Mouse (Mus musculus): ENCODE measurements around the gene Zfp663. TPM values are rescaled to one million over a fixed set of nuclear protein-coding genes. Genes with fewer than 3 reads are reported as not detected.

Zfp663 gene
- polyA plus RNA-seq, 1 experiment from 2014 or later, result 0.69 TPM

DNA sequence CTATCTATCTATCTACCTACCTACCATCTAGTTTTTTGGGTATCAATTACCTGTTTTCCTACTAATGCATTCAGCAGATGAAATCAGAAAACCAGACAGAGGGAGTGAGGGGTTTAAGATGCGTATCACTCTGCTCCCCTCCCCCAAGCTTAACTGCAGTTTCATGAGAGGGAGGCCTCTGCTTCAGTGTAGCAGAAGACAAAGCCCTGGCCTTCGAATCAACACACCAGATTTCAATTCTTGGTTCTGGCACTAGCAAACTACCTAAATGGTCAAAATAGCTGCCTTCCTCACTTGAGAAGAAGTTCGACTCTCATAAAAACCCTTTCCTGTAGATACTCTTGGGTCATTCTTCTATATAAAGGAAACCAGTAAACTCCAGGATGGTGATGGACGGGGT is 18.8 kb upstream of the Zfp663 start:
- peaks cover 12% of the 10 kb centered on the region for H3K4me1 ChIP-seq (ENCODE audit: control insufficient read depth, insufficient read depth, low read length)
- H3K36me3 ChIP-seq (ENCODE audit: control insufficient read depth, insufficient read depth, low read length), result peaks cover 39% of the 10 kb centered on the region
- peak overlapping the region; percentile 94 for H3K9ac ChIP-seq (ENCODE audit: low read depth, low read length)
- H3K27ac ChIP-seq (ENCODE audit: low read depth, low read length), result peak overlapping the region; percentile 89
- H3K4me3 ChIP-seq (ENCODE audit: low read depth, low read length), result peak overlapping the region; percentile 76
- no peak for ATAC-seq (replicated peaks; ENCODE audit: insufficient number of reproducible peaks, low FRiP score, low TSS enrichment)
- WGBS (ENCODE audit: insufficient replicate concordance), result 22% methylated on average over 4 of the region's 4 CpGs
- peak overlapping the region; percentile 78 for H3K4me2 ChIP-seq
- no peaks in the 10 kb centered on the region for H3K27me3 ChIP-seq (ENCODE audit: control insufficient read depth, insufficient read depth, low read length)
- no peaks in the 10 kb centered on the region for H3K9me3 ChIP-seq (replicated peaks; ENCODE audit: control insufficient read depth, low read length)

DNA sequence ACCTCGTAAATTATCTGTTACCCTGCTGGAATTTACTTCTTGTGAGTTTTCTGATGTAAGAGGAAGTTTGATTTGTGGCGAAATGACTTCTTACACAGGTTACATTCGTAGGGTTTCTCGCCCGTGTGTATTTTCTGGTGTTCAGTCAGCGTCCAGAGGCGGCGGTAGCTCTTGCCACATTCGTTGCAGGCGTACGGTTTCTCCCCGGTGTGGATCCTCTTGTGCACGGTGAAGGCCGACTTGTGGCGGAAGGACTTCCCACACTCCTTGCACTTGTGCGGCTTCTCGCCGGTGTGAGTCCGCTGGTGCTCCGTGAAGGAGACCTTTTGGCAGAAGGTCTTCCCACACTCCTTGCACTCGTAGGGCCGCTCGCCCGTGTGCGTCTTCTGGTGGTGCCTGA is 11.5 kb upstream of the Zfp663 start:
- no peak for ATAC-seq (replicated peaks; ENCODE audit: insufficient number of reproducible peaks, low FRiP score, low TSS enrichment)
- H3K27me3 ChIP-seq (ENCODE audit: control insufficient read depth, insufficient read depth, low read length), result no peaks in the 10 kb centered on the region
- peaks cover 66% of the 10 kb centered on the region for H3K36me3 ChIP-seq (ENCODE audit: control insufficient read depth, insufficient read depth, low read length)
- H3K27ac ChIP-seq (ENCODE audit: low read depth, low read length), result no peak overlapping the region
- 95% methylated on average over 25 of the region's 25 CpGs for WGBS (ENCODE audit: insufficient replicate concordance)
- no peak overlapping the region for H3K9ac ChIP-seq (ENCODE audit: low read depth, low read length)
- peaks cover 15% of the 10 kb centered on the region for H3K9me3 ChIP-seq (replicated peaks; ENCODE audit: control insufficient read depth, low read length)
- H3K4me1 ChIP-seq (ENCODE audit: control insufficient read depth, insufficient read depth, low read length), result no peaks in the 10 kb centered on the region
- no peak overlapping the region for H3K4me3 ChIP-seq (ENCODE audit: low read depth, low read length)
- no peak overlapping the region for H3K4me2 ChIP-seq

DNA sequence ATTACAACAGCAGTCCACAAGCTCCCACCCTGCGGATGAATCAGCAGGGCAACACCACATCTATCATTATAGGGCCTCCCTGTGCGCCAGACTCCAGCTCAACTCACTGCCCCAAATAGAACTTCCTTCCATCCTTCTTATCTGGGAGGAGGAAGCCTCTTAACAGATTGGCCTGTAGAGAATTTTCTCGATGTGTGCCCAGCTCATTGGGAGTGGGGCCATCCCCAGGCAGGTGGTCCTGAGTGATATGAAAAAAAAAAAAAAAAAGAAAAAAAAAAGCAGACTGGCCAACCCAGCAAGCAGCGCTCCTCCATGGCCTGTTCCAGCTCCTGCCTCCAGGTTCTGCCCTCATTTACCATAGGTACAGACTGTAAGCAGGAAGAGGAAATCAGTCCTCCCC is 7.5 kb upstream of the Zfp663 start:
- H3K4me2 ChIP-seq, result no peak overlapping the region
- no peaks in the 10 kb centered on the region for H3K4me1 ChIP-seq (ENCODE audit: control insufficient read depth, insufficient read depth, low read length)
- H3K27me3 ChIP-seq (ENCODE audit: control insufficient read depth, insufficient read depth, low read length), result no peaks in the 10 kb centered on the region
- ATAC-seq (replicated peaks; ENCODE audit: insufficient number of reproducible peaks, low FRiP score, low TSS enrichment), result no peak
- no peak overlapping the region for H3K27ac ChIP-seq (ENCODE audit: low read depth, low read length)
- 38% methylated on average over 4 of the region's 4 CpGs for WGBS (ENCODE audit: insufficient replicate concordance)
- no peak overlapping the region for H3K4me3 ChIP-seq (ENCODE audit: low read depth, low read length)
- peaks cover 8% of the 10 kb centered on the region for H3K9me3 ChIP-seq (replicated peaks; ENCODE audit: control insufficient read depth, low read length)
- H3K36me3 ChIP-seq (ENCODE audit: control insufficient read depth, insufficient read depth, low read length), result peaks cover 32% of the 10 kb centered on the region
- no peak overlapping the region for H3K9ac ChIP-seq (ENCODE audit: low read depth, low read length)

DNA sequence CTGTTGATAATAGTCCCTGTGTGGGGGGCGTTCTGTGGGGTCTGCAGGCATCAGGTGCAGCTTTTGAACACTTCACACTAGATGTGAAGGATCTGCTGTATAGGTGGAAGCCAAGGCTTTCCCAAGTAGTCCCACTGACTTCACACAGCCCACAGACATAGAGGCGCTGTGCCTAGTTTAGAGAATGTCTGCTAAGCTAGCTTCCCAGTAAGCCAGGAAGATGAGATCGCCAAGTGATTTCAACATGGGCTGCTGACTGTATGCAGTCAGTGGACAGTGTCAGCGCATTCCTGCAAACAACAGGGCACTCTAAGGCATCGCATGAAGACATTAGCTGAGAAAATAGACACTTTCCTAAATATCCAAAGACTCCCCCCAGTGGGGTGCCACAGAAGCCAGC is 6.9 kb upstream of the Zfp663 start:
- ATAC-seq (replicated peaks; ENCODE audit: insufficient number of reproducible peaks, low FRiP score, low TSS enrichment), result no peak
- Histone ChIP-seq H3K4me2 (no peak overlapping the region), H3K9me3 (replicated peaks; ENCODE audit: control insufficient read depth, low read length) (peaks cover 2% of the 10 kb centered on the region; the same call in 1 of the 2 replicates), H3K4me1 (ENCODE audit: control insufficient read depth, insufficient read depth, low read length) (no peaks in the 10 kb centered on the region), H3K9ac (ENCODE audit: low read depth, low read length) (no peak overlapping the region), H3K36me3 (ENCODE audit: control insufficient read depth, insufficient read depth, low read length) (peaks cover 27% of the 10 kb centered on the region), H3K27ac (ENCODE audit: low read depth, low read length) (no peak overlapping the region), H3K27me3 (ENCODE audit: control insufficient read depth, insufficient read depth, low read length) (no peaks in the 10 kb centered on the region), H3K4me3 (ENCODE audit: low read depth, low read length) (no peak overlapping the region)
- WGBS (ENCODE audit: insufficient replicate concordance), result 78% methylated on average over 5 of the region's 5 CpGs

DNA sequence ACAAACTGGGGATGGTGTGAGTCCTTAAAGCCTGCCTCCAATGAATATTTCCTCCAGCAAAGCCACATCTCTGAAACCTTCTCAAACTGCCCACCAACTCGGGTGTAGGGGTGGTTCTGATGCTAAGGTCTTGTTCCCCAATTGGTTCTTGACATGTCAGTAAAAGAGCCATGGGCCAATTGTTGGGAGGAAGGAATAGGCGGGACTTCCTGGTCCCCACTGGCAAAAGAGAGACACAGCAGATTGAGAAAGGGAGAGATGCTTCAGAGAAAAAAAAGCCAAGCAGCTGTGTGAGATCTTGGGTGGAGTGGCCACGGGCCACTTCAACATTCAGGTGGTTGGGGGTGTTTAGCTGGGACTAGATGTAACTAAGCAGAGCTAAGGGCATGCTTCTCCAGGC is 2.5 kb upstream of the Zfp663 start:
- Histone ChIP-seq H3K27me3 (ENCODE audit: control insufficient read depth, insufficient read depth, low read length) (peaks cover 21% of the 10 kb centered on the region), H3K36me3 (ENCODE audit: control insufficient read depth, insufficient read depth, low read length) (peaks cover 8% of the 10 kb centered on the region), H3K9ac (ENCODE audit: low read depth, low read length) (no peak overlapping the region), H3K4me2 (no peak overlapping the region), H3K9me3 (replicated peaks; ENCODE audit: control insufficient read depth, low read length) (no peaks in the 10 kb centered on the region), H3K4me1 (ENCODE audit: control insufficient read depth, insufficient read depth, low read length) (peaks cover 12% of the 10 kb centered on the region), H3K4me3 (ENCODE audit: low read depth, low read length) (no peak overlapping the region), H3K27ac (ENCODE audit: low read depth, low read length) (no peak overlapping the region)
- ATAC-seq (replicated peaks; ENCODE audit: insufficient number of reproducible peaks, low FRiP score, low TSS enrichment), result no peak
- WGBS (ENCODE audit: insufficient replicate concordance), result 27% methylated on average over 3 of the region's 3 CpGs

DNA sequence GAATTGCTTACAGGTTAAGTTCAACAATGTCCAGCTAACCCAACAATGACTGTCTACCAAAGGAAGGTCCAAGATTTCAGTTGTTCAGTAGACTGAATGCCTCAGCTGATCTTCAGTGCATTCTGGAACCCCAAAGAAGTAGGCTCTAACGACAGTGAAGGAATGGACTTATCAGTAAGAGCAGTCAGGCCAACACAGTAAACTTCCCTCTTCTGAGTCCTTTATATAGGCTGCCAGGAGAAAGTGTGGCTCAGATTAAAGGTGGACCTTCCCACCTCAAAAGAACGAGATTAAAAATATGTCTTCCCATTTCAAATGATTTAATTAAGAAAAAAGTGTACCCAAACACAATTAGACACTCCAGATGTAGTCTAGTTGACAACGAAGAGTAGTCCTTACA is 1.8 kb upstream of the Zfp663 start:
- H3K27me3 ChIP-seq (ENCODE audit: control insufficient read depth, insufficient read depth, low read length), result peaks cover 25% of the 10 kb centered on the region
- no peak overlapping the region for H3K27ac ChIP-seq (ENCODE audit: low read depth, low read length)
- no peak for ATAC-seq (replicated peaks; ENCODE audit: insufficient number of reproducible peaks, low FRiP score, low TSS enrichment)
- no peak overlapping the region for H3K9ac ChIP-seq (ENCODE audit: low read depth, low read length)
- no peaks in the 10 kb centered on the region for H3K9me3 ChIP-seq (replicated peaks; ENCODE audit: control insufficient read depth, low read length)
- no peak overlapping the region for H3K4me3 ChIP-seq (ENCODE audit: low read depth, low read length)
- WGBS (ENCODE audit: insufficient replicate concordance), result 57% methylated on average over 3 of the region's 3 CpGs
- peaks cover 12% of the 10 kb centered on the region for H3K4me1 ChIP-seq (ENCODE audit: control insufficient read depth, insufficient read depth, low read length)
- no peak overlapping the region for H3K4me2 ChIP-seq
- H3K36me3 ChIP-seq (ENCODE audit: control insufficient read depth, insufficient read depth, low read length), result peaks cover 8% of the 10 kb centered on the region

DNA sequence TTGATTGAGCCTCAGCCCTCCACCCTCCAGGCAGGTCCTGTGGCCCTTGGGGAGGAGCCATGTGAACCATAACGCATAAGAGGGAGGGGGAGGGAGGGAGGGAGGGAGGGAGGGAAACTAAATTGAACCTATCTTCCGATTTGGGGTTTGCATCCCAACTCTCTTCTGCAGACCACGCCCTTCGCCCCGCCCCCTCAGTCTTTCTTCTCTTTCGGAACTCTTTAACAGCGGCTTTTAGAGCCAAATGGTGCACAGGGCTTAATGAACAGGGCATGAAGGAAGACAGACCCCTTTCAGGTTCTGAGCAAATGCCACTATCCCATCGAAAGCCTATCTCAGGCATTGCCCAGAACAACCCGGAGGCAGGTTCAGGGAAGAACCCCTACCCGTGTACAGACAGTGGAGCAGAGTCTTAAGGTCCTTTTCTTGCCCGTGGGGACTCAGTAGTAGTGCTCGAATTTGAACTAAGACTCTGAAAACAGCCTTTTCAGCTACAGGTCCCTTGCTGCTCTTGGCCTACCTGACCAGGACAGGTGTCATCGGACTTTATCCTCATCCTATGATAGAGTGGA is 575 bp downstream of the Zfp663 start:
- Histone ChIP-seq H3K4me2 (peak overlapping the region; percentile 59), H3K36me3 (ENCODE audit: control insufficient read depth, insufficient read depth, low read length) (no peaks in the 10 kb centered on the region), H3K9me3 (replicated peaks; ENCODE audit: control insufficient read depth, low read length) (no peaks in the 10 kb centered on the region), H3K27ac (ENCODE audit: low read depth, low read length) (no peak overlapping the region), H3K4me3 (ENCODE audit: low read depth, low read length) (peak overlapping the region; percentile 34), H3K27me3 (ENCODE audit: control insufficient read depth, insufficient read depth, low read length) (peaks cover 31% of the 10 kb centered on the region), H3K4me1 (ENCODE audit: control insufficient read depth, insufficient read depth, low read length) (peaks cover 12% of the 10 kb centered on the region), H3K9ac (ENCODE audit: low read depth, low read length) (no peak overlapping the region)
- no peak for ATAC-seq (replicated peaks; ENCODE audit: insufficient number of reproducible peaks, low FRiP score, low TSS enrichment)
- WGBS (ENCODE audit: insufficient replicate concordance), result 4% methylated on average over 12 of the region's 13 CpGs

DNA sequence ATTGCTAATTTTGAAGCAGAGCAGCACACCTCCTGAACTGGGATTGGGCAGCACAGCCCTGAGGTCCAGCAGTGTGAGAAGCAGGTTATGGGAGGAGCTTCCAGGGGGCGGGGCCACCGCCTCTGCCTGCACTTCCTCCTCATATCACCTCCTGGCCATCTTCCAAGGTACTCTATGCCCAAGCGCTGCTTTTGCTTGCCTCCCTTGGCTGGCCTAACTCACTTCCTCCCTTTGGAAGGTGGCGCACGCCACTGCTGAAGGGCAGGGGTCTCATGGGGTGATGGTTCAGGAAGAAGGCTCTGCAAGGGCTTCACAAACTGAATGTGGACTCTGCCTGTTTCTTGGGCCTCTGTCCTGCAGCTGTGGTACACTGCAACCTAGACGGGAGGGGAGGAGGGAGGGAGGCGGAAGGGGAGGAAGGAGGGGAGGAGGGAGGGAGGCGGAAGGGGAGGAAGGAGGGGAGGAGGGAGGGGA is 1.4 kb downstream of the Zfp663 start:
- Histone ChIP-seq H3K4me1 (ENCODE audit: control insufficient read depth, insufficient read depth, low read length) (peaks cover 12% of the 10 kb centered on the region), H3K36me3 (ENCODE audit: control insufficient read depth, insufficient read depth, low read length) (no peaks in the 10 kb centered on the region), H3K27me3 (ENCODE audit: control insufficient read depth, insufficient read depth, low read length) (peaks cover 35% of the 10 kb centered on the region), H3K9me3 (replicated peaks; ENCODE audit: control insufficient read depth, low read length) (no peaks in the 10 kb centered on the region), H3K9ac (ENCODE audit: low read depth, low read length) (no peak overlapping the region), H3K4me3 (ENCODE audit: low read depth, low read length) (no peak overlapping the region), H3K4me2 (peak overlapping the region; percentile 17; the same call in 1 of the 2 replicates), H3K27ac (ENCODE audit: low read depth, low read length) (no peak overlapping the region)
- 6% methylated on average over 5 of the region's 8 CpGs for WGBS (ENCODE audit: insufficient replicate concordance)
- ATAC-seq (replicated peaks; ENCODE audit: insufficient number of reproducible peaks, low FRiP score, low TSS enrichment), result no peak; the same call in 1 of the 2 replicates

Data from heart, embryonic 11.5 days (tissue).